8 mouse cellular contexts compared by ENCODE assay signal in genomic region chr5:75978374-75979100, GRCm38 (mm10). TPM values are rescaled to one million over a fixed set of nuclear protein-coding genes. Genes with fewer than 3 reads are reported as not detected.
DNase-seq lines count a peak whose midpoint lies in the region; ATAC-seq and TF ChIP-seq lines count a peak whose summit lies in the region.

TSS of gene Kdr (minus strand) at chr5:75978458.

- ATAC-seq in CD4-positive, CD25-positive, alpha-beta regulatory T cell, adult 4 months = no peak
- peak; percentile 87 for ATAC-seq in embryonic facial prominence, embryonic 12.5 days (ENCODE audit: insufficient number of reproducible peaks, insufficient read depth, low FRiP score, low TSS enrichment)
- peak; percentile 83 for ATAC-seq in heart, embryonic 11.5 days (replicated peaks; ENCODE audit: insufficient number of reproducible peaks, low FRiP score, low TSS enrichment)
- ATAC-seq in liver, embryonic 11.5 days (replicated peaks; ENCODE audit: low FRiP score) = peak; percentile 74
- ATAC-seq in midbrain, embryonic 16.5 days = peak; percentile 84
- peak; percentile 63 for ATAC-seq in stomach, postnatal 0 days (ENCODE audit: low FRiP score, low TSS enrichment)

- peak; percentile 44 for DNase-seq in CD4-positive, CD25-positive, alpha-beta regulatory T cell, adult 2 months (ENCODE audit: low read depth, low spot score)
- DNase-seq in kidney, adult 8-10 months = peak; percentile 43 to 63
- peak; percentile 78 for DNase-seq in liver, embryonic 11.5 days (ENCODE audit: low spot score)
- peak; percentile 74 for DNase-seq in stomach, postnatal 0 days (ENCODE audit: low spot score)

- TF ChIP-seq EP300 in stomach, postnatal 0 days (optimal IDR thresholded peaks at IDR 0.05) = no peak

- no peaks in the 10 kb centered on the region for H3K9me3 ChIP-seq in embryonic facial prominence, embryonic 12.5 days
- H3K9me3 ChIP-seq in heart, embryonic 11.5 days (replicated peaks; ENCODE audit: control insufficient read depth, low read length) = no peaks in the 10 kb centered on the region
- no peaks in the 10 kb centered on the region for H3K9me3 ChIP-seq in liver, embryonic 11.5 days (ENCODE audit: control insufficient read depth, low read length)
- H3K9me3 ChIP-seq in midbrain, embryonic 16.5 days (replicated peaks; ENCODE audit: control insufficient read depth, low read length, poor library complexity, severe bottlenecking) = no peaks in the 10 kb centered on the region
- no peaks in the 10 kb centered on the region for H3K9me3 ChIP-seq in stomach, postnatal 0 days (ENCODE audit: control insufficient read depth, low read length)

- H3K36me3 ChIP-seq in embryonic facial prominence, embryonic 12.5 days = no peaks in the 10 kb centered on the region
- H3K36me3 ChIP-seq in heart, embryonic 11.5 days (ENCODE audit: control insufficient read depth, insufficient read depth, low read length) = no peaks in the 10 kb centered on the region
- H3K36me3 ChIP-seq in liver, embryonic 11.5 days (ENCODE audit: control insufficient read depth, insufficient read depth, low read length) = no peaks in the 10 kb centered on the region
- no peaks in the 10 kb centered on the region for H3K36me3 ChIP-seq in midbrain, embryonic 16.5 days (ENCODE audit: control insufficient read depth, insufficient read depth, low read length)
- no peaks in the 10 kb centered on the region for H3K36me3 ChIP-seq in stomach, postnatal 0 days (ENCODE audit: control insufficient read depth, insufficient read depth, low read length)

- H3K27me3 ChIP-seq in embryonic facial prominence, embryonic 12.5 days = peaks cover 63% of the 10 kb centered on the region
- H3K27me3 ChIP-seq in heart, embryonic 11.5 days (ENCODE audit: control insufficient read depth, insufficient read depth, low read length) = peaks cover 18% of the 10 kb centered on the region; the same call in 1 of the 2 replicates
- peaks cover 48% of the 10 kb centered on the region for H3K27me3 ChIP-seq in liver, embryonic 11.5 days (replicated peaks; ENCODE audit: control insufficient read depth, insufficient read depth, low read length)
- peaks cover 31% of the 10 kb centered on the region for H3K27me3 ChIP-seq in midbrain, embryonic 16.5 days (ENCODE audit: control insufficient read depth, insufficient read depth, low read depth, low read length)
- no peaks in the 10 kb centered on the region; the same call in 1 of the 2 replicates for H3K27me3 ChIP-seq in stomach, postnatal 0 days (ENCODE audit: control insufficient read depth, insufficient read depth, low read length)

- H3K27ac ChIP-seq in embryonic facial prominence, embryonic 12.5 days = peak within 1 kb of the TSS; percentile 60; the same call in 1 of the 2 replicates
- H3K27ac ChIP-seq in heart, embryonic 11.5 days (ENCODE audit: low read depth, low read length) = peak within 1 kb of the TSS; percentile 64
- 0 out of 2 replicates have a peak within 1 kb of the TSS, but pooled peaks have one; percentile 19 for H3K27ac ChIP-seq in liver, embryonic 11.5 days (ENCODE audit: low read depth, low read length)
- peak within 1 kb of the TSS; percentile 33; the same call in 1 of the 2 replicates for H3K27ac ChIP-seq in midbrain, embryonic 16.5 days (ENCODE audit: low read length)
- H3K27ac ChIP-seq in stomach, postnatal 0 days (replicated peaks) = peak within 1 kb of the TSS; percentile 50; the same call in 1 of the 2 replicates

- no peak for TF ChIP-seq CTCF in stomach, postnatal 0 days (IDR thresholded peaks at IDR 0.05; ENCODE audit: low read depth)

- H3K9ac ChIP-seq in embryonic facial prominence, embryonic 12.5 days = peak within 1 kb of the TSS; percentile 60
- peak within 1 kb of the TSS; percentile 80 for H3K9ac ChIP-seq in heart, embryonic 11.5 days (ENCODE audit: low read depth, low read length)
- H3K9ac ChIP-seq in liver, embryonic 11.5 days (ENCODE audit: low read depth, low read length) = peak within 1 kb of the TSS; percentile 62
- peak within 1 kb of the TSS; percentile 73 for H3K9ac ChIP-seq in midbrain, embryonic 16.5 days (ENCODE audit: low read depth, low read length)
- H3K9ac ChIP-seq in stomach, postnatal 0 days (ENCODE audit: low read length) = peak within 1 kb of the TSS; percentile 64

- H3K4me1 ChIP-seq in embryonic facial prominence, embryonic 12.5 days = peaks cover 16% of the 10 kb centered on the region; the same call in 1 of the 2 replicates
- peaks cover 5% of the 10 kb centered on the region; the same call in 1 of the 2 replicates for H3K4me1 ChIP-seq in heart, embryonic 11.5 days (ENCODE audit: control insufficient read depth, insufficient read depth, low read length)
- H3K4me1 ChIP-seq in liver, embryonic 11.5 days (replicated peaks; ENCODE audit: control insufficient read depth, insufficient read depth, low read length) = peaks cover 11% of the 10 kb centered on the region
- H3K4me1 ChIP-seq in midbrain, embryonic 16.5 days (ENCODE audit: control insufficient read depth, insufficient read depth, low read length) = peaks cover 25% of the 10 kb centered on the region
- no peaks in the 10 kb centered on the region; the same call in 1 of the 2 replicates for H3K4me1 ChIP-seq in stomach, postnatal 0 days (replicated peaks; ENCODE audit: control insufficient read depth, insufficient read depth)

- peak within 1 kb of the TSS; percentile 98 for H3K4me2 ChIP-seq in embryonic facial prominence, embryonic 12.5 days (replicated peaks)
- peak within 1 kb of the TSS; percentile 95 for H3K4me2 ChIP-seq in heart, embryonic 11.5 days
- peak within 1 kb of the TSS; percentile 94 for H3K4me2 ChIP-seq in liver, embryonic 11.5 days
- H3K4me2 ChIP-seq in midbrain, embryonic 16.5 days (ENCODE audit: low read length) = peak within 1 kb of the TSS; percentile 100
- peak within 1 kb of the TSS; percentile 90 for H3K4me2 ChIP-seq in stomach, postnatal 0 days (replicated peaks; ENCODE audit: low read depth)

- peak within 1 kb of the TSS; percentile 70 for H3K4me3 ChIP-seq in embryonic facial prominence, embryonic 12.5 days
- peak within 1 kb of the TSS; percentile 80 for H3K4me3 ChIP-seq in heart, embryonic 11.5 days (ENCODE audit: low read depth, low read length)
- H3K4me3 ChIP-seq in liver, embryonic 11.5 days (ENCODE audit: low read depth, low read length) = peak within 1 kb of the TSS; percentile 64
- H3K4me3 ChIP-seq in midbrain, embryonic 16.5 days (ENCODE audit: low read depth, low read length) = peak within 1 kb of the TSS; percentile 70
- H3K4me3 ChIP-seq in stomach, postnatal 0 days (ENCODE audit: low read depth, low read length) = peak within 1 kb of the TSS; percentile 64

- under 1% methylated on average over 37 of the region's 37 CpGs for WGBS in embryonic facial prominence, embryonic 12.5 days
- under 1% methylated on average over 37 of the region's 37 CpGs for WGBS in heart, embryonic 11.5 days (ENCODE audit: insufficient replicate concordance)
- under 1% methylated on average over 36 of the region's 37 CpGs for WGBS in liver, embryonic 11.5 days
- WGBS in midbrain, embryonic 16.5 days = under 1% methylated on average over 37 of the region's 37 CpGs
- 2% methylated on average over 37 of the region's 37 CpGs for WGBS in stomach, postnatal 0 days

RNA-seq across cellular contexts. Expression of gene Kdr, which starts in this region (rescaled TPM):
- under 1 TPM in 1 of 2 experiments, not detected in 1; 0.05 TPM for polyA plus RNA-seq in CD4-positive, CD25-positive, alpha-beta regulatory T cell, adult 4 months (2017; shearing (Covaris generic))
- 29.0 and 31.0 TPM in 2 replicates for polyA plus RNA-seq in embryonic facial prominence, embryonic 12.5 days (2016; fragmentation: Nextera tagmentation; extraction: Ambion mirVana)
- polyA plus RNA-seq in heart, embryonic 11.5 days (2014; fragmentation: Nextera tagmentation; extraction: Ambion mirVana) = 31.6 and 46.9 TPM in 2 replicates
- 28.0 and 31.2 TPM in 2 replicates for polyA plus RNA-seq in liver, embryonic 11.5 days (2014; fragmentation: Nextera tagmentation; extraction: Ambion mirVana)
- 22.7 and 26.4 TPM in 2 replicates for polyA plus RNA-seq in midbrain, embryonic 16.5 days (2015; fragmentation: Nextera tagmentation; extraction: Ambion mirVana)
- polyA plus RNA-seq in stomach, postnatal 0 days (2015; fragmentation: Nextera tagmentation; extraction: Ambion mirVana) = 6.1 and 6.5 TPM in 2 replicates
